Mouse (Mus musculus) C2C12 (cell line): ENCODE results near the gene Kcnd3. TPM values are rescaled to one million over a fixed set of nuclear protein-coding genes. Genes with fewer than 3 reads are reported as not detected.

Experiments used
- H3K27me3 ChIP-seq: one replicate; pipeline ENCODE4 v1.6.1; 2011; ENCODE audit not compliant: control insufficient read depth, insufficient read depth, insufficient read length
- H3K36me3 ChIP-seq: one replicate; pipeline ENCODE4 v1.6.1; 2011; ENCODE audit not compliant: control insufficient read depth, insufficient read depth
- H3K4me3 ChIP-seq: one replicate; pipeline ENCODE4 v1.5.1; 2011; ENCODE audit warnings: mild to moderate bottlenecking, control low read depth; ENCODE audit not compliant: poor library complexity, insufficient read depth, severe bottlenecking
- H3K79me2 ChIP-seq: one replicate; pipeline ENCODE4 v1.6.1; 2011; ENCODE audit not compliant: control insufficient read depth, insufficient read depth
- H3K79me3 ChIP-seq: one replicate; pipeline ENCODE4 v1.6.1; 2011; ENCODE audit warnings: low read depth, control low read depth
- H3ac ChIP-seq: one replicate; pipeline ENCODE3; 2011; ENCODE audit warnings: low read depth; ENCODE audit not compliant: control insufficient read depth, insufficient read length
- CEBPB ChIP-seq: IDR thresholded peaks from one replicate; pipeline ENCODE4 v1.6.1; 2011; ENCODE audit warnings: low read depth, mild to moderate bottlenecking, control low read depth, moderate library complexity
- CTCF ChIP-seq: IDR thresholded peaks from one replicate; pipeline ENCODE4 v1.5.1; 2011; ENCODE audit not compliant: control insufficient read depth, insufficient read depth, insufficient read length
- FOSL1 ChIP-seq: IDR thresholded peaks from one replicate; pipeline ENCODE4 v1.8.0; 2011; ENCODE audit warnings: mild to moderate bottlenecking, low read length; ENCODE audit not compliant: poor library complexity, insufficient read depth, severe bottlenecking
- MAX ChIP-seq: IDR thresholded peaks from one replicate; pipeline ENCODE4 v1.6.1; 2011; ENCODE audit warnings: mild to moderate bottlenecking, control low read depth
- MYOD1 ChIP-seq: IDR thresholded peaks from one replicate; pipeline ENCODE4 v1.6.1; 2011; ENCODE audit warnings: low read depth; ENCODE audit not compliant: control insufficient read depth, insufficient read length
- MYOG ChIP-seq: IDR thresholded peaks from one replicate; pipeline ENCODE4 v1.6.1; 2011; ENCODE audit not compliant: control insufficient read depth, insufficient read length; ENCODE audit errors: extremely low read depth
- USF1 ChIP-seq: IDR thresholded peaks from one replicate; pipeline ENCODE4 v1.6.1; 2011; ENCODE audit warnings: low read depth, mild to moderate bottlenecking, control low read depth, moderate library complexity
- polyA plus RNA-seq: library from polyadenylated mRNA; unstranded; fragments of >200 nt; fragmentation: generic; extraction: Trizol; gene quantifications from one replicate; pipeline ENCODE4 v1.2.1, GENCODE M21; 2012; ENCODE audit warnings: missing spikeins

Gene Kcnd3
- polyA plus RNA-seq, 1 experiment = 0.01 TPM

- H3K79me3 ChIP-seq = no peaks in the 10 kb centered on the region
- no peaks in the 10 kb centered on the region for H3K79me2 ChIP-seq
- H3ac ChIP-seq = no peak overlapping the region
- TF ChIP-seq USF1 (no peak), MAX (no peak), MYOD1 (no peak), MYOG (no peak), CEBPB (no peak), FOSL1 (no peak), CTCF (no peak)
- H3K36me3 ChIP-seq = no peaks in the 10 kb centered on the region
- no peaks in the 10 kb centered on the region for H3K27me3 ChIP-seq
- H3K4me3 ChIP-seq = no peak overlapping the region
Measured at GRCm38 (mm10) chr3:105568851-105569250, 116.7 kb downstream of the Kcnd3 start.

- no peak for TF ChIP-seq MYOG
- TF ChIP-seq CEBPB = no peak
- no peak for TF ChIP-seq USF1
- no peak for TF ChIP-seq MAX
- TF ChIP-seq CTCF = no peak
- TF ChIP-seq MYOD1 = no peak
- TF ChIP-seq FOSL1 = no peak
- Histone ChIP-seq H3K36me3 (no peaks in the 10 kb centered on the region), H3K79me2 (no peaks in the 10 kb centered on the region), H3K4me3 (no peak overlapping the region), H3K79me3 (no peaks in the 10 kb centered on the region), H3ac (no peak overlapping the region), H3K27me3 (no peaks in the 10 kb centered on the region)
Measured at GRCm38 (mm10) chr3:105569310-105569752, 117.2 kb downstream of the Kcnd3 start.

GRCm38 (mm10) chr3:105569950-105570349 lies 117.8 kb downstream of the Kcnd3 start:
- H3ac ChIP-seq = no peak overlapping the region
- no peaks in the 10 kb centered on the region for H3K79me3 ChIP-seq
- H3K4me3 ChIP-seq = no peak overlapping the region
- no peaks in the 10 kb centered on the region for H3K27me3 ChIP-seq
- H3K79me2 ChIP-seq = no peaks in the 10 kb centered on the region
- no peaks in the 10 kb centered on the region for H3K36me3 ChIP-seq
- no peak for TF ChIP-seq MYOG
- no peak for TF ChIP-seq CEBPB
- TF ChIP-seq CTCF = no peak
- no peak for TF ChIP-seq FOSL1
- no peak for TF ChIP-seq USF1
- no peak for TF ChIP-seq MYOD1
- no peak for TF ChIP-seq MAX

GRCm38 (mm10) chr3:105570818-105571217 lies 118.7 kb downstream of the Kcnd3 start:
- no peaks in the 10 kb centered on the region for H3K79me2 ChIP-seq
- no peak for TF ChIP-seq FOSL1
- no peak for TF ChIP-seq MYOD1
- no peak for TF ChIP-seq CEBPB
- no peak for TF ChIP-seq MYOG
- TF ChIP-seq CTCF = no peak
- no peaks in the 10 kb centered on the region for H3K27me3 ChIP-seq

GRCm38 (mm10) chr3:105571944-105572343 lies 119.8 kb downstream of the Kcnd3 start:
- H3K79me3 ChIP-seq = no peaks in the 10 kb centered on the region
- no peaks in the 10 kb centered on the region for H3K79me2 ChIP-seq
- no peak overlapping the region for H3ac ChIP-seq
- H3K36me3 ChIP-seq = no peaks in the 10 kb centered on the region
- no peak overlapping the region for H3K4me3 ChIP-seq
- no peaks in the 10 kb centered on the region for H3K27me3 ChIP-seq
- TF ChIP-seq CEBPB (no peak), FOSL1 (no peak), MYOD1 (no peak)

More at GRCm38 (mm10) chr3:105570818-105571217, 118.7 kb downstream of the Kcnd3 start:
- Histone ChIP-seq H3K4me3 (no peak overlapping the region), H3K79me3 (no peaks in the 10 kb centered on the region), H3ac (no peak overlapping the region), H3K36me3 (no peaks in the 10 kb centered on the region)

GRCm38 (mm10) chr3:105573156-105573555 lies 121.0 kb downstream of the Kcnd3 start:
- no peaks in the 10 kb centered on the region for H3K79me2 ChIP-seq
- H3K4me3 ChIP-seq = no peak overlapping the region
- H3ac ChIP-seq = no peak overlapping the region
- H3K27me3 ChIP-seq = no peaks in the 10 kb centered on the region
- H3K36me3 ChIP-seq = no peaks in the 10 kb centered on the region
- H3K79me3 ChIP-seq = no peaks in the 10 kb centered on the region
- TF ChIP-seq MYOD1 (no peak), FOSL1 (no peak), MAX (no peak), CTCF (no peak), USF1 (no peak), MYOG (no peak), CEBPB (no peak)
